Mouse (Mus musculus) liver, postnatal 0 days (tissue): Measurements from ENCODE around the gene Nog. TPM values are rescaled to one million over a fixed set of nuclear protein-coding genes. Genes with fewer than 3 reads are reported as not detected.

Source experiments
- ATAC-seq: fragments of 200-750 bp; cut with Nextera tagmentation; 2 replicates; pipeline ENCODE4 v1.8.0; 2017; ENCODE audit warnings: mild to moderate bottlenecking, moderate library complexity
- DNase-seq: peaks from one replicate; pipeline ENCODE4 v3.0.0-alpha.2; 2016
- H3K27ac ChIP-seq: fragments of 300-500 bp; sonication (generic); 2 replicates; pipeline ENCODE4 v1.5.1; 2014; ENCODE audit warnings: antibody characterized with exemption, moderate library complexity, mild to moderate bottlenecking, low read depth
- H3K27me3 ChIP-seq: fragments of 300-500 bp; sonication (generic); 2 replicates; pipeline ENCODE4 v1.6.1; 2014; ENCODE audit warnings: low read length, control low read depth, mixed read lengths; ENCODE audit not compliant: insufficient read depth
- H3K36me3 ChIP-seq: fragments of 300-500 bp; sonication (generic); replicated peaks from 2 replicates; pipeline ENCODE4 v1.6.1; 2014; ENCODE audit warnings: mild to moderate bottlenecking, control low read depth, low read length, moderate library complexity, mixed read lengths; ENCODE audit not compliant: insufficient read depth
- H3K4me1 ChIP-seq: fragments of 300-500 bp; sonication (generic); 2 replicates; pipeline ENCODE4 v1.6.1; 2014; ENCODE audit warnings: antibody characterized with exemption, mild to moderate bottlenecking, control low read depth; ENCODE audit not compliant: insufficient read depth
- H3K4me2 ChIP-seq: fragments of 300-500 bp; sonication (generic); 2 replicates; pipeline ENCODE4 v1.6.1; 2014; ENCODE audit warnings: low read depth, mild to moderate bottlenecking, low read length, moderate library complexity, mixed read lengths
- H3K4me3 ChIP-seq: fragments of 300-500 bp; sonication (generic); 2 replicates; pipeline ENCODE4 v1.5.1; 2014; ENCODE audit warnings: low read depth, low read length
- H3K9ac ChIP-seq: fragments of 300-500 bp; sonication (generic); replicated peaks from 2 replicates; pipeline ENCODE4 v1.6.1; 2014; ENCODE audit warnings: mild to moderate bottlenecking, moderate library complexity
- H3K9me3 ChIP-seq: fragments of 300-500 bp; sonication (generic); 2 replicates; pipeline ENCODE4 v1.6.1; 2016; ENCODE audit warnings: mild to moderate bottlenecking, control low read depth, low read length, mixed read lengths
- CTCF ChIP-seq: sonication (generic); IDR thresholded peaks from 2 replicates; pipeline ENCODE4 v1.5.1; 2016; ENCODE audit warnings: antibody characterized with exemption, low read depth
- EP300 ChIP-seq: IDR thresholded peaks from 2 replicates; pipeline ENCODE4 v1.6.1; 2016; ENCODE audit warnings: antibody characterized with exemption, low read depth, mild to moderate bottlenecking
- WGBS: fragments of 180-500 bp; shearing (Covaris S2); extraction: QIAGEN DNeasy Blood & Tissue Kit; methylation state at CpG from one replicate; pipeline ENCODE4 v1.1.7; 2014; ENCODE audit not compliant: insufficient replicate concordance; 5-methylcytosine and 5-hydroxymethylcytosine counted together
- polyA plus RNA-seq: library from polyadenylated mRNA; unstranded; fragments of >200 nt; fragmentation: Nextera tagmentation; extraction: Ambion mirVana; gene quantifications from 2 replicates; pipeline ENCODE4 v1.2.1, GENCODE M21; 2015

Nog gene
- polyA plus RNA-seq, 1 experiment from 2014 or later, result not detected

DNA sequence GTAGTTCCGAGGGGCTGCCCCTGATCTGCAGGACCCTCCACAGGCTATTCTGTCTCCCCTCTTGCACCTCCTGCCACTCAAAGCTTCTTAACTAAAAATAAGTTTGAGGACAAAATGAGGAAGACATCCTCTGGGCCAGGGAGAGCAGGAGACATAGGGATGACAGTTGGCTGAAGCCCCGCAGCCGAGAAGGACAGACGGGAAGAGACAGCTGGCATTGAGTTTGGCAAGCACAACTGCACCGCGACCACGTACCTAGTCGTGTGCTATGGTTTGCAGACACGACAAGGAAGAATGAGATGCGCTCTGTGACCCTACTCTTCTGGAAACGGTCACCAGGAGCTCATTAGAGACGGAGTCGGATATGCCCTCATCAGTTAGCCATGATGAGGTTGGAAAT is 48.2 kb downstream of the Nog start:
- H3K36me3 ChIP-seq, result no peaks in the 10 kb centered on the region
- H3K27ac ChIP-seq, result no peak overlapping the region
- no peaks in the 10 kb centered on the region for H3K27me3 ChIP-seq
- DNase-seq (no peak), ATAC-seq (no peak)
- no peaks in the 10 kb centered on the region for H3K4me1 ChIP-seq
- TF ChIP-seq EP300 (no peak), CTCF (no peak)
- H3K4me3 ChIP-seq, result no peak overlapping the region
- no peak overlapping the region for H3K9ac ChIP-seq
- no peaks in the 10 kb centered on the region for H3K9me3 ChIP-seq
- 81% methylated on average over 13 of the region's 13 CpGs for WGBS
- H3K4me2 ChIP-seq, result no peak overlapping the region

Other genes with a start within 250 kb of the Nog start
- gene Dgke, start 235.5 kb downstream of the Nog start, polyA plus RNA-seq, result 0.53 and 0.60 TPM in 2 replicates
- gene Gm525, start 228.5 kb downstream of the Nog start, polyA plus RNA-seq, result 0.31 and 0.39 TPM in 2 replicates